Mouse (Mus musculus) cerebellum, adult 11 months (tissue): ENCODE results near the gene F3.

Source experiments
- DNase-seq: peaks from one replicate; pipeline ENCODE4 v3.0.0; 2022

The F3 gene

DNA sequence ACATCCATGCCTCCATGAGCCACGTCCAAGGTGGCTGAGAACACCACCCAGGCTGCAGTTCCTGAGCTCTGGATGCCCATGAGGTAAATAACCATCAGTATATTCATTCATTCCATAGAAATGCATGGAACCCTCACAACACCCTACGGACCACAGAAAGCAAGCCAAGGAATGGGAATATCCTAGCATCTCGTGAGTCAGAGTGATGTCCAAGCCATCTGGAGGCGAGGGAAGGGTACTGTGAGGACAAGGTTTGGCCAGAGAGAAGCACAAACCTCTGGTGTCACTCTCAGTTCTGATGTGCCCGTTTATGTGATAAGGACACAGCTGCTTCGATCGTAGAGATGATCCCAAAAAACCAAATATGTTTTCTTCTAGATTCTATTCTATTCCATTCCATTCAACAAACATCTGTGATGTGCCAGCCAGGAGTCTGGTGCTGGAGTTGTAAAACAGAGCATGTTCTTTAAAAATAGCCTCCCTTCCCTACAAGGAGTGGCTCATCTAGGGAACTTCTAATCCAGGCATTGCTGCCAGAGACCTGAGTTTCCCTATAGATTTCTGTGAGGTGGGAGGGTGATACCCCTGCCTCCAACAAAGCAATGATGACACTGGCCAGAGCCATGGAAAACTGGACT is 12.3 kb upstream of the F3 start:
- no peak for DNase-seq

DNA sequence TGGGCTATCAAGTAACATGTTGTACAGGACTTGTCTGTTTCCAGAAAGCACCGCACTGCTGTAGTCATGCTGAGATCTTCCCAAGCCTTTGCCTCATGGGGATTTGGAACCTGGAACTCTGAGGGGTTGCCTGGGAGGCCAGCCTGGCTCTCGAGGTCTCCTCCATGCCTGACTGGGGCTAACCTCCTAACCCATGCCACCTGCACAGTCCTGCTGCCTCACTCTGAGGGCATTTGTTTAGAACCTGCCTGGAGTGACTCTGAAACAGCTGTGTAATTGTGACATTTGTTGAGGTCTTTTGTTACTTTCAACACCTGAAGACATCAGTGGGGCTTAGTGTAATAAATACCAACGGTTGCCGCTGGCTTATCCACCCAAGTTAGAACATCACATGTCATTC is 11.1 kb upstream of the F3 start:
- no peak for DNase-seq

DNA sequence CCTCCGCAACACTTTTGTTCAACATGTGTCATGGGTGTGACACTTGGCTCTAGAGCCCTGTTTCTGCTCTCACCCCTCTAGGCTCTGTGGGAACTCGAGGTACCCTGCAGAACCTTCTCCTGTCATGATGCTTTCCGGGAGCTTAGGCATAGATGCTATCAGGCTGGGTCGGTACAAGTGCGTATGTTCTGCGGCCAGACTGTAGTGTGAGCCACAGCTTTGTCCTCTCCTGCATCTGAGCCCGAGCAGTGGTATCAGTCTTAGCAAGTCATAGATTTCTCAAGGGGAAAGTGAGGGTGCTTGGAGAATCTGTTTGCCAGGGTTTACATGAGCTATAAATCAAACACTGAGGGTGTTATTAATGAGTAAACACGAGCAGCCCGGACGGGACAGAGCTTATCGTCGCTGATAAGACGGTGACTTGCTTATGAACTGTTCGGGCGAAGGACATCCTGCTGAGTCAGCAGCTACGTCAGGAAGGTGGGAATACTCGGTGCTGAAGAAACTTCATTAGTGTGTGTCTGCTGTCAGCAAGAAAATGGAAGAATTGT is 10.1 kb upstream of the F3 start:
- no peak for DNase-seq

DNA sequence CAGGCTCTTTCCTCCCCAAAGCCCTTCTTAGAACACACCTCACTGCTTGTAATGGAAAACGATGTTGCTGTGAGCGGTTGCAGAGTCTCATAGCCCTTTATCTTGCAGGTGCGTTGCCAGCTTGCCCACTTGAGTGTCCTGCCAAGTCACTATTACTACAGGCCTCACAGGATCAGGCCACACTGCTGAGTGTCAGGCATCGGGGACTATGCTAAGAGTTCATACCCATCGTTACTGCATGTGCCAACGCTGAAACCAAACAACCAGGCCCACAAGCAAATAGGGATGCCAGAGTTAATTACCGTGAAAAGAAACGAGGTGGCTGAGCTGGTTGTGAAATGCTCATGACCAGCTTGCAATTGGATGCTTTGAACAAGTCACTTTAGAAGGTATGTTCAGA is 9.5 kb upstream of the F3 start:
- DNase-seq, result no peak

DNA sequence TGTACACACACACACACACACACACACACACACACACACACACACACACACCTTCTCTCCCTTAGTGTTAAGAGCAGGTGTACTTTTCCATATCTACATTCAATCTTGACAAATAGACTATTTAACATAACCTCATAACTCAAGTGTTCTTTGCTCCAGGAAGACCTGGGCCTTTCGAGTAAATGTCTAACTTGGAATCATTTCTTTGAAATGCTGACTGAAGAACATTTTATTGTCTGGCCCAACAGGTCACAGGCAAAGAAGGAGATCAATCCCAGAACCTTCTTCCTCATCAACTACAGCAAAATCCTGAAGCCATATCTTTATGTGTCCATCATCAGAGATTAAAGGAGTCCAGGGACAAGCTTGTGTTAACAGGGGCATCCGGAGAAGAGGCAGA is 8.9 kb upstream of the F3 start:
- no peak for DNase-seq

DNA sequence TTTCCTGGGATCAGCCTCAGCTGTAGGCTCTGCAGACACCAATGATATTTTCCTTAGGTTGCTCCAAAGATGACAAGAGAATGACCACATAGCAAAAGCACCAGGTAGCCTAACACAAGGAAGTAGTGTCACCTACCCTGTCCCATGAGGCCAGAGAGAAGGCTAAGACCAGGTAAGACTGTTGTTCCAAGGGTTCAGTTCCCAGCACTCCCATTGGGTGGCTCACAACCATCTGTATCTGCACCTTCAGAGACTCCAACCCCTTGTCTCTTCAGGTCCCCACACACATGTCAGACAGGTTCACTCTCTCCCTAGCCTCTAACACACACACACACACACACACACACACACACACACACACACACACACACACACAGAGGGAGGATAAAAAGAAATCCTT is 8.0 kb upstream of the F3 start:
- DNase-seq, result no peak

DNA sequence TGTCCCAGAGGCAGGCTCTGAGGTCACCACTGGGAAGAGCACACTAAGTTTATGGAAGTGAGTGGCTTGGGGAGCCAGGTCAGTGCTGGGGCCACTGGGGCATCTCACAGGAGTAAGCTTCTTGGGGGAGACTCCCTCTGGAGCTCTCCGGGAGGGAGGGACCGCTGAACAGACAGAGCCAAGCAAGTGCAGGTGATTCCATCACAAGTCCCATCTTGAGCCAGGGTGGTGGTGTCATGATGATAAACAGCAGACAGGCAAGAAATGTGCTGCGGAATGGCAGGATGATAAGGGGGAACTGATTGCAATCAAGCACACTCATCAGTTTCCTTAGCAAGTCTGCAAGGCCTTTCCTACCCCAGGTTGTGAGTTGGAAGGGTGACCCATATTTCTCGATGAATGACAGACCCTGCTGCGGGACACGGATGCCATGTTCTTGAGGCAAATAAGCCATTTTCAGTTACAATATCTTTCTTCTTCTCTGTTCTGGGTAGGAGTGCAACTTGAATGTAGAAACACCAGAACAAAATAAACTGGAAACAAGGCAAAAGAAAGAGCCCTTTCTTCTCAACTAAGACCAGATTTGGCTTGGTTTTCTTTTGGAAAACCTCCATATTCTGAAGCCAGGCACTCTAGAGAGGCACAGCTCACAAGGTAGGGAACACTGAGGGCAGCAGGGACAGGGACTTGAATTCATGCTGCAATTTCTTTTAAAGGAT is 7.4 kb upstream of the F3 start:
- DNase-seq, result no peak

DNA sequence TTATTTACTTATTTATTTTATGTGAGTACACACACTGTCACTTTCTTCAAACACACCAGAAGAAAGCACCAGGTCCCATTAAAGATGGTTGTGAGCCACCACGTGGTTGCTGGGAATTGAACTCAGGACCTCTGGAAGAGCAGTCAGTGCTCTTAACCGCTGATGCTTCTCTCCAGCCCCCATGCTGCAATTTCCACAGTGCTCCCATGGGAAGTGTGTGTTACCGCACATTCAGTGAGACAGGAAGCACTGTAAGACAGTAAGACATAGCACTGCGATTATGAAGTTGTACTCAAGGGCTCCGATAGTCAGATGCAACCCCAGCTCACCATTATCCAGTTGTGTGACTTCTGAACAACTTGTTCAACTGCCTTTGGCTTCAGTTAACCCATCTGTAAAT is 6.9 kb upstream of the F3 start:
- no peak for DNase-seq

DNA sequence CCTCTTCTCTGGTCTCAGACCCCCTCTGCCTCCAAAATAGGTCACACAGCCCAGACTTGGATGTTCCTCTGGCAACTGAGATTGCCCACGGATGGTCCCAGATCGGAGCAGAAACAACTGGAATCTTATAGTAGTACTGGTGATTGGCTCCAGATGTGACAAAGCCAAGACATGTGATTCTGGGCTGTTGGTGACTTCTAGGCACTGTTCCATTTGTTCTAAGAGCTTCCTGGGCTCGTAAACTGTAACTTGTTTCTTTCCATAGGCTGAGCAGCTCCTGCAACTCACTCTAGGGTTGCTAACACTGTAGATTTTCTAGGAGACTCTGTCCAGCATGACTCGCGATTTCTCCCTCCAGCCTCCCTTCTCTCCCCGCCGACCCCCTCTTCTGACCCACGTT is 4.7 kb upstream of the F3 start:
- DNase-seq, result no peak

DNA sequence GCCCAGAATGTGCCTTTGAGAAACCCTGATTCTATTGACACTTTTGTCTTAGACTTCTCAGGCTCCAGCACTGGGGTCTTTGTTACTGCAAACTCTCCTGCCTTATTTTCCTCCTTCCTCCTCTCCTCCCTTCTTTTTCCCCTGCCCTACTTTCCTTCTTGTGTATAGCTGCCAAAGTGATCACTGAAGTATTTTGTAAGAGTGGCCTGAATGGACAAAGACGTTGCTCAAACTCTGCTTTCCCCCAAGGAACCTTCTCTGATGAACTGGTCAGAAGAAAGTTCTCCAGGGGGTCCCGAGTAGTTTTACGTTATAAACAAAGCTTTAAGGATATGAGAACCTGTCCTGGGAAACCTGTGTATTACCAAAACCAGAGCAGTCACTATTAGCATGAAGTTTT is 3.6 kb upstream of the F3 start:
- no peak for DNase-seq

DNA sequence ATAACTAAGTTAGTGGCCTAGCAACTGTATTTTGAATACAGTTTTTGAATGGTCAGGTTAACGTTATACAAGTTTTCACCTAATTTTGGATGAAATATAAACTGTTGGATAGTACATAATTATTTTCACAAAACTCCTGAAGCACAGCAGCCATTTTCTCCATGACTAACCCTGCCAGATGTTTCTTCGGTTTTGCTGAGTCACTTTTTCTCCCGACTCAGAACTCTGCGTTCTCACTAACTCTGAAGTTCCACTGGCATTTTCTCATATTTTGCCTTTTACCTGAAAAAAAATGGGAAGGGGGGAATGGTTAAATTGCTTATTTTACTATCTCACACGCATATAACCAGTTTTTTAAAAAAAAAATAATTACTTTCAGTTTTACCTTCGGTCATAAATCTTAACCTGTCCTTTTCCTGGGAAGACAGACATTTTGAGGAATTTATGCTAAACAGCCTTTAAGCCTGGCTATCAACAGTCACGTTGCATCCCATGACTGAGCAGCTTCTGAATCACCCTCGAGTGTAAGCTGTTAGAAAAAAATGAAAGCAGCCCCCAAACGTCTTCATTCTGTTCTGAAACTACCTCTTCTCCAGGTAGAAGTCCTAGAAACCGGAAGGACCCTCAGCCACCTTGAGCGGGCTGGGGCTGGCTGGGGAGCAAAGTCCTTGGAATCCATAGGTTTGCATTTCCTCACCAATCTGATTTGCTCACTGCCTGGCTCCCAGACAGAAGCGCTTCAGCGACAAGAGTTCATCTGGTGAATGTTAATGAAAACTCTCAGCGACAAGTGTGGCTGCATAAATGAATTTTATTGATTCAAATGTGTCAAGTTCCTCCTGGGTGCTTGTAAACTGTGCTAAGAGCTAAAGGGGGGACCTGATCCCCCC is 2.3 kb upstream of the F3 start:
- no peak for DNase-seq

DNA sequence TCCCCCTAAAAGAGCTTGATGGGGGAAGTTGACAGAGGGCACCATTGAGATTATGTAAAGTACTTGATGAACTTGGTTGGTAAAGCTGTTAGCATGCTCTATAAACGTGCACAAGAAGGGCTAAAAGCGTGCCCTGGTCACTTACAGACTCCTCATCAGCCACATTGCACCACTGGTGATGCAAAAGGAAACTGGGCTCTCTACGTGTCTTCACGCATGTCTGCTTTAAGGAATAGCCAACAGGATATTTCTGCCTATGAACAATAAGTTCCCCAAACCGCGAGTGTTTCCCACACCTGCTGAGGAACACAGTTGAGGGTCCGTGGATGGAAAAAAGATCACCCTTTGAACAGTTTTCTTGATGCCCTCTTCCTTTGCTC is 1.7 kb upstream of the F3 start:
- DNase-seq, result no peak

DNA sequence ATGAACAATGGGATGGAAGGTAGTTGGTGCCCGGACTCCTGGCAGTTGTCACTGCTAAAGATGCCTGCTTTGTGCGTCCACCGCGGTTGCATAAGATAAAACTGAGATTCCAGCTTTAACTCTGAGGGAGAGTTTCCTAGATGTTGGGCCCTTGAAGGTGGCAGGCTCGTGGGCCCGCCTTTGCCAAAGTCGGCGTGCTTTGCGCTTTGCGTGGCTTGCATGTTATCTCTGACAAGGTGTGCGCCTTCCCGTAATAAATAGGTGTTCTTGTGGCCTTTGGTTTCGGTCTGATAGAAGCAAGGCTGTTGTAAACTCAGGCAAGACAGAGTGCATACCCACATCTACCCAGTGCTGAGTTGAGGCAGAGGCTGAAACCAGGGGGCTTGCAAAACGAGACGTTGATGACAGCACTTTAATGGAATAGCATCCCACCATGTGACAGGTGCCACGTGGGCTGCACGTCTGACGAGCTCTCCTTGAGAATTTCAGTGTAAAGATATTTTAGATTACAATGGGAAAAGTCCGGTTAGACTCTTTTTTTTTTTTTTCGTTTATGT is 709 bp downstream of the F3 start:
- DNase-seq, result no peak

DNA sequence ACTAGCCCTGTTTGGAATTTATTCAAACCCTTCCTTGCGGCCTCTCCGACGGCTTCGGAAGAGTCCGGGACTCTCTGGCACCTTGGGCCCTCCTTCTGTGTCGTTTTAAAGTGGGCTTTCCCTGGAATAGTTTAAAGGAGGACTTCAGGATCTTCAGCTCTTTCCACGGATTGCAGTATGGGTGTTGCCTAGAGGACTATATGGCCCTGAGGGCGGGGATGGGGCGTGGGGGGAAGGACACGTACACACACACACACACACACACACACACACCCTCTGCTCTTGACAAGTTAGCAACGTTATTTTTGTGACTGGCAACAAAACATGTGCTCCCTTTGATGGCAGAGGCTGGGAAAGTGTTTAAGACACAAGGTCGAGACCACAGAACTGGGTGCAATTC is 1.2 kb downstream of the F3 start:
- DNase-seq, result no peak

DNA sequence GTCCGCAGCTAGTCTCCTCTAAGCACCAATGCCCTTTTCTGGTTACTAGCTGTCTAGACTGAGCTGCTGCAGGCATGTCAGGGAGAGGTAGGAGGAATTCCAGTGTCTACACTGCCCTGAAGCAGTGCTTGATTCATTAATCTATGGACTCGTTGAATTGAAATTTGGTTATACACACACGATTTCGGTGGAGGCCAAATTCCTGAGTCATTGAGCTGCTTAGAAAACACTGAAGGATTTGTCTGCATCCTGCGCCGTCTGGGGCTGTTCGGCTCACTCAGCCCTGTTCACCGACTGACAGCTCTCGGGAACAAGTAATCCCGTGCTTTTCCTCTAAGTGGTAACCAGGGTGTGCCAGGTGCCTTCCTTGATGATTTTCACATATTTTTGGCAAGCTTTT is 2.3 kb downstream of the F3 start:
- no peak for DNase-seq

DNA sequence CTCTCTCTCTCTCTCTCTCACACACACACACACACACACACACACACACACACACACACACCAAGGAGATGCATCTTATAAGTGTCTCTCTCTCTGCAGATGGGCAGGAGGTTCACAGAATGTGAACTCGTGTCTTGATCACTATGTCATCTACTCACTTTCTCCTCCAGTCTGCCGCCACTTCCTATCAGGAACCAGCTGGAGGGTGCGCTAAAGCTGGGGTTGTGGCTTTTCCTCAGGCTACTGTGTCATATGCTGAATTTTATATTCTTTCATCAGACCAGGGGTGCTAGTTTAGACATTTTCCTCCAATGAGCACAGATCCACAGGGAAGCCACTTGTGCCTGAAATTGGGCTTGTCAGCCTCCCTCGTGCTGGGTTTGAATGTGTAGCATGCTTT is 6.3 kb downstream of the F3 start:
- no peak for DNase-seq

DNA sequence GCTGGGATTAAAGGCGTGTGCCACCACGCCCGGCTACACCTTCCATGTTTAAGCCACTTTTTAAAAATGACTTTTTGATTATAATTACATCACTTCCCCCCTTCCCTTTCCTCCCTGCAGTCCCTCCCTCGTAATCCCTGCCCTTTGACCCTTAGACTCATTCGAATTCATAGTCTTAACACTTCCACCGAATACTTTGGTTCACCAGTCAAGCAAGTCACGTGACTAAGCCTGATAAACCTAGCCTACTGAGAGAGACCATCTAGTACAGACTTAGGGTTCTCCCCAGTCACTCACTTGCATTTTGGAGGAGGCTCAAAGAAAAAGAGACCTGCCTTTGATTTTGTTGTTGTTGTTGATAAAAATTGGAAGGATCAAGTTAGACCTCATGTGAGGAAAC is 12.2 kb downstream of the F3 start:
- DNase-seq, result no peak

DNA sequence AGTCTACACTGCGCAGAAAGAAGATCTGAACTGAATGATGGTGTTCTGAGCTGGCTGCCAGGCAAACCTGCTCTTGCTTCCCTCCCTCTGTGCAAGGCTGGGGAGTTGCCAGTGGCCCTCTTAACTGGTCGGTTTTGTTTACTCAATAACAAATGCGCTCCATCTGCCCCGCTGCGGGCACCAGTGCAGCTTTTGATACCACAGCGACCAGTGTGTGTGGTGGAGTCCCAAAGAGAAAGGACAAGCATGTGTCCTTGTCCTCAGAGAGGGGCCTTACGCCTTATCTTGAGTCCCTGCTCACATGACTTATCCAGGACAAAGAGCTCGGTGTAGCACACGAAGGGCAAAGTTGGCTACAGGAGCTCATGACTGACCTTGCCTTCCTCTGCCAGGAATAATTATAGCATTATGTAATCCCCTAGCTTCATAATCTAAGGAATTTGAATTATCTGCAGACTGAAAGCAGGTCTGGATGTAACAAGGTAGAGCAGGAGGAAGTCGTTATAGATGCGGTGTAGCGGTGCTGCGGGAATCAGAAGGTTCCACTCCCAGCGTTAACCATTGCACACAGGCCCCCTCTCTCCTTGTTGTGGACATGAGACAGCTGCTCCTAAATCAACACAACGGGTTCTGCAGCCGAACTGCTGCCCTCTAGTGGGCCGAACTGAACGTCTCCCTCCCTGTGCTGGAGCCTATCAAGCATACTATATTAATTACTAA is 12.8 kb downstream of the F3 start:
- DNase-seq, result peak; percentile 84

DNA sequence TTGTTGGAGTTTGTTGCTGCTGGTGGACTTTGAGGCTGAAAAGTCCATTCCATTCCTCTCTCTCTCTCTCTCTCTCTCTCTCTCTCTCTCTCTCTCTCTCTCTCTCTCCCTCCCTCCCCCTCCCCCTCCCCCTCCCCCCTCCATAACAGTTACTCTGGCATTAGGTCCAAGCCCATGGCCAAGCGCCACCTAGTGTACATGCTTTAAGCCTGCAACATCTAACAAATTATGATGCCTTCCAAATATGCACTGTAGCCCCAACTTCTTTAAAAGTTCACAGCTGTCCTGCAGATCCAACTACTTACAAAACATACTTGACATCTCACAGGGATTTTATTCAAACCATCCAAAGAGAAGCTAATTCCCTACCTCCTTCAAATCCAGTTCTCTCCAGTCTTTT is 14.1 kb downstream of the F3 start:
- DNase-seq, result no peak

DNA sequence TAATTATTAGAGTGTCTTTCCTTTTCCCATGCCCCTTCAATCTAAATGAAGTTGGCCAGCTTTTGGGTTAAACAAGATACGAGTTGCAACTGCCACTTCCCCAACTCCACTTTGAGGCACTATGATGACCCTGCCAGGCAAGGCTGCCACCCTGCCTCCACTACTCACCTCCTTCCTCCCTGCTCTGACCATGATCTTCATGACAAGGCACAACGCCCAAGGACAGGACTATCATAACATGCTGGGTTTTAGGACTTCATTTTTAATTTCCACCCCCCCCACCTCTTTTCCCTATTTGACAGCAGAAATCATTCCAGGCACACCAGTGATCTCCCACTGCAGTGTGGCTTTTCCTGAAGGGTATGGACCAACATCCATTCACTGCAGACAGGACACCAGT is 14.6 kb downstream of the F3 start:
- no peak for DNase-seq

DNA sequence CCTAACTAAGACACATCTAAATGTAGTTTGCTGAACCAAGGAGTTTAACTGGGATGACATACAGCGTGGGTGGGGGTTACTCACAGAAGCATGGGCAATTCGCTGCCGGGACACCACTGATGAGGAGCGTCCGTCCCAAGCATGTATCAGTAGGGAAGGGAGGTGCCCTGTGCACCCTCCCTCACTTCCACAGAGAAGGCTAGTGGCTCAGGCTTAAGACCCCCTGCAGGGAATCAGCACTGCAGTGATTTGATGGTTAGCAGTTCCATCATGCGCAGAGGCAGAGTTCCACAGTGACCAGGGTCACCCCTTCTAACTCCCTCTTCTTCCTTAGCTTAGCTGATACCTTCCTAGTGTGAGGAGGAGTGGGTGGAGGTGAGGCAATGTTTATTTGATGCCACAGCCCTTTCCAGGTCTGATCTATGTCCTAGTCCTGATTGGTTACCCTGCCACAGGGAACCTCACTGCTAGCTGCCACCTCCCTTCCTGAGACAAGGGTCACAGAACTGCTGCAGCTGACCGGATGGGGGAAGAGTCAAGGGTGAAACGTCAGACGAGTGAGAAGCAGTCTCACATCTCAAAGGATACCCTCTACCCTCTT is 15.5 kb downstream of the F3 start:
- no peak for DNase-seq

DNA sequence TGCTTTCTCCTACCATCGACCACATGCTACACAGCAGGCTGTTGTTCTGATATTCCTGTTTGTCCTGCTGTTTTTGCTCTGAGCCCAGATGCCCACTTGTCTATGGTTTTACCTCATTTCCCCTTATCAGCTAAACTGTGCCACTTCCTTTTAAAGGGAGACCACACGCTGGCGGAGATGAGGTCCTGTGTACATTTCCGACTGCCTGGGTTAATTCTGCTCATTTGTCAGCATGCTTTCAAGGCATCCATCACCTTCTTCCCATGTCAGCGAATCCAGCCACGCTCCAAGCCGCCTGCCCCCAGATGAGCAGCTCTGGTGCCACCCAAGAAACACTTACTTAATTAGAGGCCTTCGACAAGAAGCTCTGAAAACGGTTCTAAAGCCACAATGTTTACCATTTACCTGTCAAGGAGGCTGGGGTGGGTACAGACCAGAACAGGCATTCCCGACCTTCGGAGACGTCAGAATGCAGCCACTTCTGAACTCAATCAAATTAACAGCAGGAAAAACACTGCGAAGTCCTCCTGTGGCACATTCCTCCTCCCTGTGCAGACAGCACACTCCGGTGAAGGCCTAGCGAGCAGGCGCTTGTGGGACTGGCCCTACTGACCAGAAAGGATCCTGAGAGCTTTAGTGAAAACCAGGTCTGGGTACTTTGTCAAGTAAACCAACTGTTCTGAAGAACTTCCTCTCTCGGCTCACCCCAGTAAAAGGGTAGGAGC is 16.3 kb downstream of the F3 start:
- DNase-seq, result no peak
